Mouse (Mus musculus) thymus, adult 2 months (tissue): ENCODE data around the gene Shc3.

Experiments used
- CTCF ChIP-seq: fragments of 200-500 bp; IDR thresholded peaks from 2 replicates; pipeline ENCODE4 v1.5.1; 2012; ENCODE audit warnings: mild to moderate bottlenecking, control low read depth, low read length, moderate library complexity, borderline replicate concordance; ENCODE audit not compliant: control insufficient read depth, poor library complexity, insufficient read depth; ENCODE audit errors: extremely low read depth
- POLR2A ChIP-seq: fragments of 200-500 bp; IDR thresholded peaks from 2 replicates; pipeline ENCODE4 v1.6.1; 2012; ENCODE audit warnings: mild to moderate bottlenecking, low read length, control low read depth, moderate library complexity; ENCODE audit not compliant: control insufficient read depth, poor library complexity, insufficient read depth; ENCODE audit errors: extremely low read depth

- TF ChIP-seq CTCF, result no peak
- TF ChIP-seq POLR2A, result no peak
Observed at GRCm38 (mm10) chr13:51425662-51426443, 143.4 kb downstream of the Shc3 start.
